Mouse (Mus musculus): ENCODE data around the gene Six1. TPM values are rescaled to one million over a fixed set of nuclear protein-coding genes. Genes with fewer than 3 reads are reported as not detected.

Gene Six1
- polyA plus RNA-seq (2017; shearing (Covaris generic)) = 0.10 TPM

DNA sequence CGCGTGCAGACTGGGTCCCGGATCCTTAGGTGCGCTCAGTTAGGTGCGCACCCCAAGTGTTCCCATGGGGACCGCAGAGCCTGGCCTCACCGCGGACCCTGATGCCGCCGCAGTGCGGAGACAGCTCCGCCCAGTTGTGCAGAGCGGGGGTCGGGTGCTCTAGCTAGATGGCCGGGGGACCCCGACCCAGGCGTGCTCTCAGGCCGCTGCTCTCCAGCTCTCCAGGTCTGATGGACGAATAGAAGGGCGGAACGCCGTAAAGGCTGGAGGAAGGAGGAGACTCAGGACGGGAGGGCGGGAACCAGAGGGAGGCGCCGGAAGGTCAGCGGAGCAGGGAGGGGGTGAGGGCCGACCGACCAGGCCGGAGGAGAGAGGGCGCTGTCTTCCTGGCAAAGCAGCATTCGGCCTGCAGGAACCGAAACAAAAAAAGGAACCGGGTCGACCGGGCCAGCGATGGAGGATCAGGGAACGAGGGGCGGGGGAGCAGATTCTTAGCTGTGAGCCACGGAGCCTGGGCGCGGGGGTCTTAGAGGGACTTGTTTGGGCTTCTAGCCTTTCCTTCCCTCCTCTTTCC lies at the start of gene Six1:
TSS of gene Six1 (minus strand) at position 220 of the 574 bp plus-strand sequence.

Other genes starting within 250 kb of the Six1 start
- gene Six6, start 114.0 kb downstream of the Six1 start, polyA plus RNA-seq (2017; shearing (Covaris generic)) = not detected
- gene 4930447C04Rik, start 113.1 kb downstream of the Six1 start, polyA plus RNA-seq (2017; shearing (Covaris generic)) = 0.17 TPM
- gene Six4, start 59.6 kb upstream of the Six1 start, polyA plus RNA-seq (2017; shearing (Covaris generic)) = 0.19 TPM
- 28.6 TPM for gene Mnat1, start 69.8 kb upstream of the Six1 start, polyA plus RNA-seq (2017; shearing (Covaris generic))
- 8.2 TPM for gene Trmt5, start 232.8 kb upstream of the Six1 start, polyA plus RNA-seq (2017; shearing (Covaris generic))
- gene Slc38a6, start 232.9 kb upstream of the Six1 start, polyA plus RNA-seq (2017; shearing (Covaris generic)) = 3.8 TPM